Mouse (Mus musculus) left cerebral cortex, adult 9 months (tissue): ENCODE data around the gene Ipcef1.
"Not testable (repeated sequence)": the region's sequence is repeated elsewhere in the genome, so short reads cannot be mapped to it uniquely, and the experiment has no call there.

Source experiments
- DNase-seq, 2 experiments: peaks; one replicate each; pipeline ENCODE4 v3.0.0; 2022; ENCODE audit warnings: low spot score in 2 of 2

Ipcef1 gene

GRCm38 (mm10) chr10:6889640-6890245, 162.5 kb downstream of the Ipcef1 start:
- no peak for DNase-seq

- no peak for DNase-seq
Observed at GRCm38 (mm10) chr10:6885460-6885859, 166.8 kb downstream of the Ipcef1 start.

GRCm38 (mm10) chr10:6882041-6882440, 170.2 kb downstream of the Ipcef1 start:
- not testable (repeated sequence) for DNase-seq

GRCm38 (mm10) chr10:6878276-6878881, 173.9 kb downstream of the Ipcef1 start:
- DNase-seq: no peak

DNA sequence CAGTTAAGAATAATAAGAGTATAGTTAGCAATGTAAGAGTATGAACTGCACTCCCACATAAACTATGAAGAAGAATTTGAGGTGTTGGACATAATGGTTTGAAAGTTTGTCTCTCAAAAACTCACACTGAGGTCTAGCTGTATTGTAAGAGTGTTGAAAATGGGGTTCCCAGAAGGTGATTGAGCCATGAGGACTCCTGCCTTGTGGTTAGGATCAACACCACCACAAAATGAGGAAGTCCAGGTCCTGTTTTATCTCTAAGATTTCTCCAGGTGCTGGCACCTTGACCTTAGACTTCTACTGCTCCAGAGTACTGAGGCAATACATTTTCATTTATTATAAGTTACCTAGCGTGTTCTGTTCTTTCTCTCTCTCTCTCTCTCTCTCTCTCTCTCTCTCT, 178.4 kb downstream of the Ipcef1 start:
- no peak for DNase-seq

DNA sequence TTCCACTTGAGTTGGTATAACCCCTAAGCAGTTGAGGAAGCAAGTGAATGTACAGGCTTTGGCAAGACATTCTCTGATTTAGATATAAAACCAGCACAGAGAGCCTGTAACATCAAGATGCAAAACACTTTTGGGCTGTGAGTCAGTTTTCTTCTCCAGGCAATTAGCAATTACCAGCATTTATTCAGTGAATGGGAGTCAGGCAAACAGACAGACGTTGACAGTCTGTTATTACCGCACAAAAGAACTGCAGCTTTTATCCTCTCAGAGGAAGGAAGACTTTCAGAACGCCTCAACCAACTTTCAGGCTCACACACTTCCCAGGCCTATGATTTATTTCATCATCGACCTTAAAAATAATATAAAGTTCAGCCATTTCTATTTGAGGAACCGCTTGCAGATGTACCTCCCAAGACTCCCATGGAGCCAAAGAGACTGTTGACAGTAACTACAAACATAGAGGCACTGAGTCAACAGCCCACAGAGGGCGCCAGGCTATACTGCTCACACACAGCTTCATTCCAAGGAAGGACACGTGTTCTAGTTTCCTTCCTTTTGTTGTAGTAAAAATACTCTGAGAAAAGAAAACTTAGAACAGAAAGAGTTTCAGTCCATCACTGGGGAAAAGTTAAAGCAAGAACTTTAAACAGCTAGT, 180.7 kb downstream of the Ipcef1 start:
- peak in 1 of 2 experiments; percentile 61 for DNase-seq

DNA sequence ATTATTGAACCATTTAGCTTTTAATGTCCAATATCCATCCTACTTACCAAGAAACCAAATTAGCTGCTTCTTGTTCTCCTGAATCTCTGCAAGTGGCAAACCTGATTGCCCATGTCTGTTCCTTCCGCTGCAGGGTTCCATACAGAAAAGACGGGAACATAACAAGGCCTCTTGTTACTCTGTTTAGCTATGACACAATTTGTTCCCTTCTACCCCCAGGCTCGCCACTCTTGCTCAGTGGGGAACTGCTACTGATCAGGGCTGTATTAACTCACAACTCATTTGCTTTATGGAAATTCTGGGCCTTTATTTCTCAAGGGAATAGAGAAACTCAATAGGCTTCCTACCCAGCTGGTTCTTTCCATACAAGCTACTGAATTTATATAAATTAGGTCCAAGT, 196.5 kb downstream of the Ipcef1 start:
- DNase-seq: no peak

DNA sequence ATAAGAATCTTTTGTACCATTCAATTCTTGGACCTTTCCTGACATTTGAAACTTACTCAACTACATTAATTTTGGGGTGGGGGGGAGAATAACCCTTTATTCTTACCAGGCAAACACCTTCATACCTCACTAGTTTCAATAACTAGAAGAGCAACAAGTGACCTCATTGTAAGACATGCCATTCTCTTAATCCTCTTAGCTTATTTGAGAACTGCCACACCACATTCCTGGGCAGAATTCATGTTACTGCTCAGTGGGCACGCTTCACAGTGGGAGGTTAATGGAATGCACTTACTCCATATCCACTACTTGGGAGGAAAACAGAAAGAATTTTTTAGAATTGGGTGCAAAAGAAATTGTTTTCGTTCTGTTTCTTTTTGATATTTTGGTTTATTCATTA, 203.4 kb downstream of the Ipcef1 start:
- DNase-seq: no peak

GRCm38 (mm10) chr10:6848162-6848754, 204.0 kb downstream of the Ipcef1 start:
- peak; percentile 2 to 40 for DNase-seq

GRCm38 (mm10) chr10:6846283-6846682, 206.0 kb downstream of the Ipcef1 start:
- no peak for DNase-seq

DNA sequence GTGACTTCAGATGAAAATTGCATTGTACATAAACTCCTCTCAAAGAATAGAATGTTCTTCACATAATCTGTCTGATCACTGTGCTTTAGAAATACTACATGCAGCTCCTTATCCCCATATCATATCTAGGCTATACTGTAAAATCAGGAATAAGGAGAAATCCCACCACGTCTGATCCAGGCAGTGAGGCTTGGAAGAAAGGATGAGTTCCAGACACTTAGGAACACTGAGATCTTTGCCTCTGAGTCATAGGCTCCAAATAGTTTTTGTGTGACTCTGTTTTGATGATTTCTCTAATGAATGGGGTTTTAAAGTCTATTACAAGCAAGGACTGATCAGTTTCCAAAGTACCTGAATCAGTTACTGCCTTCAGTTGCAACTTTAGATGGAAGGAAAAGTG, 210.1 kb downstream of the Ipcef1 start:
- no peak for DNase-seq
